ENCODE assay signal across 9 mouse cellular contexts in the genomic region with DNA sequence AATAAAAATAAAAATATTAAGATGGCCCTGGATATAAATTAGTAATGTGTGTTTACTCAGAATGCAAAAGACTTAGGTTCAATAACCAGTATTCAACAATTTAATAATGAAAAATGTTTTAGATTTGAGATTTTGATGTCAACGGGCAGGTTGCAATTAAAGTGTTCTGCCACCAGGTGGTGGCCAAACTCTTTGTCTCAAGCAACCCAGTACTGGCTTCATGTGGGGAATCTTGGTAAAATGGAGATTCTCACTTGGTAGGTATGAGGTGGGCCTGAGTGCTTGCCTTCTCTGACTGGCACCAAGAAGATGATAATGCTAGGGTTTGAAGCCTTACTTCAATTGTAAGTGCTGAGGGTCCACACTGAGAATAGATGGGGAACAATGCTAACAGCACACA. TPM values are rescaled to one million over a fixed set of nuclear protein-coding genes. Genes with fewer than 3 reads are reported as not detected.
A peak's percentile ranks its signal among the peaks of the same experiment; 100 is the strongest.
DNase-seq lines count a peak whose midpoint lies in the region; ATAC-seq lines count a peak whose summit lies in the region.
"Had no signal": no experiment of that assay in that cellular context is flagged by ENCODE, and none has a peak within 500 bp of the region (broad histone marks: within the 10 kb centered on the region; RNA-seq: fewer than 3 reads in every experiment).

No protein-coding gene starts in this region.

- no peak overlapping the region for H3K4me3 ChIP-seq in midbrain, embryonic 10.5 days
- no peak overlapping the region for H3K4me3 ChIP-seq in midbrain, embryonic 13.5 days (replicated peaks)

- DNase-seq in adrenal gland, adult 18-20 months (ENCODE audit: low spot score in 2 of 2), result peak; percentile 31 to 40
- DNase-seq in adrenal gland, adult 8-10 months, result no peak
- DNase-seq in midbrain, embryonic 10.5 days (ENCODE audit: low spot score), result peak; percentile 28
- peak; percentile 36 for DNase-seq in brain, embryonic 18.5 days (ENCODE audit: low read depth, low spot score)
- peak; percentile 48 for DNase-seq in forelimb bud, embryonic 11.5 days (ENCODE audit: low read depth, low spot score)
- DNase-seq in lung, postnatal 10 days, result peak; percentile 44
- DNase-seq in ovary, postnatal 14 days (ENCODE audit: low spot score), result no peak

- no peaks in the 10 kb centered on the region for H3K9me3 ChIP-seq in midbrain, embryonic 10.5 days (replicated peaks)
- no peaks in the 10 kb centered on the region for H3K9me3 ChIP-seq in midbrain, embryonic 13.5 days

- H3K4me2 ChIP-seq in midbrain, embryonic 13.5 days (replicated peaks), result no peak overlapping the region

- no peak for ATAC-seq in midbrain, embryonic 13.5 days

- H3K27me3 ChIP-seq in midbrain, embryonic 10.5 days (ENCODE audit: low read depth, poor library complexity, severe bottlenecking), result peaks cover 27% of the 10 kb centered on the region
- H3K27me3 ChIP-seq in midbrain, embryonic 13.5 days, result peaks cover 22% of the 10 kb centered on the region

- no peak overlapping the region for H3K9ac ChIP-seq in midbrain, embryonic 13.5 days (replicated peaks)

- H3K36me3 ChIP-seq in midbrain, embryonic 10.5 days, result no peaks in the 10 kb centered on the region
- no peaks in the 10 kb centered on the region for H3K36me3 ChIP-seq in midbrain, embryonic 13.5 days

- H3K4me1 ChIP-seq in midbrain, embryonic 10.5 days, result peaks cover 14% of the 10 kb centered on the region
- peaks cover 10% of the 10 kb centered on the region; the same call in 1 of the 2 replicates for H3K4me1 ChIP-seq in midbrain, embryonic 13.5 days (replicated peaks)

- H3K27ac ChIP-seq in midbrain, embryonic 10.5 days (replicated peaks), result no peak overlapping the region
- no peak overlapping the region for H3K27ac ChIP-seq in midbrain, embryonic 13.5 days

- WGBS in midbrain, embryonic 10.5 days, result 5% methylated on average over 1 of the region's 1 CpGs
- 12% methylated on average over 1 of the region's 1 CpGs for WGBS in midbrain, embryonic 13.5 days

RNA-seq across cellular contexts. Expression of a gene that starts 4.8 kb away (rescaled TPM):
- total RNA-seq in adrenal gland, adult 18-20 months (2021), result not detected
- total RNA-seq in adrenal gland, adult 8-10 months (2022), result not detected
- polyA plus RNA-seq in midbrain, embryonic 10.5 days (2016; fragmentation: Nextera tagmentation; extraction: Ambion mirVana), result 0.04 and 0.06 TPM in 2 replicates
- 0.06 and 0.07 TPM in 2 replicates for polyA plus RNA-seq in midbrain, embryonic 13.5 days (2015; fragmentation: Nextera tagmentation; extraction: Ambion mirVana)

RNA-seq across cellular contexts. Expression of a gene that starts 36.1 kb away (rescaled TPM):
- not detected for total RNA-seq in adrenal gland, adult 18-20 months (2021)
- total RNA-seq in adrenal gland, adult 8-10 months (2022), result not detected
- not detected in 2 replicates for polyA plus RNA-seq in midbrain, embryonic 10.5 days (2016; fragmentation: Nextera tagmentation; extraction: Ambion mirVana)
- 0.13 TPM in 1 of 2 replicates, not detected in the other for polyA plus RNA-seq in midbrain, embryonic 13.5 days (2015; fragmentation: Nextera tagmentation; extraction: Ambion mirVana)
- total RNA-seq: hematopoietic stem cell, adult 5-6 weeks had no signal

RNA-seq across cellular contexts. Expression of a gene that starts 44.0 kb away (rescaled TPM):
- under 1 TPM in 1 of 2 experiments, not detected in 1; 0.07 TPM for total RNA-seq in adrenal gland, adult 18-20 months (2021)
- total RNA-seq in adrenal gland, adult 8-10 months (2022), result not detected
- polyA plus RNA-seq in midbrain, embryonic 10.5 days (2016; fragmentation: Nextera tagmentation; extraction: Ambion mirVana), result 0.06 and 0.20 TPM in 2 replicates
- 0.32 and 0.42 TPM in 2 replicates for polyA plus RNA-seq in midbrain, embryonic 13.5 days (2015; fragmentation: Nextera tagmentation; extraction: Ambion mirVana)
- total RNA-seq: hematopoietic stem cell, adult 5-6 weeks had no signal

Comparison
In these comparisons a context has a peak if more than half of its experiments do, and no peak if none do; other contexts are left out.
1. DNase-seq: peak in adrenal gland, adult 18-20 months (2 of 2), midbrain, embryonic 10.5 days (single experiment), brain, embryonic 18.5 days (single experiment), forelimb bud, embryonic 11.5 days (single experiment) and lung, postnatal 10 days (single experiment); none in adrenal gland, adult 8-10 months (single experiment) and ovary, postnatal 14 days (single experiment).